Mouse (Mus musculus): Measurements from ENCODE around the gene Apom. TPM values are rescaled to one million over a fixed set of nuclear protein-coding genes. Genes with fewer than 3 reads are reported as not detected.

The Apom gene
- total RNA-seq (2023), result under 1 TPM in 1 of 2 experiments, not detected in 1; 0.42 TPM

DNA sequence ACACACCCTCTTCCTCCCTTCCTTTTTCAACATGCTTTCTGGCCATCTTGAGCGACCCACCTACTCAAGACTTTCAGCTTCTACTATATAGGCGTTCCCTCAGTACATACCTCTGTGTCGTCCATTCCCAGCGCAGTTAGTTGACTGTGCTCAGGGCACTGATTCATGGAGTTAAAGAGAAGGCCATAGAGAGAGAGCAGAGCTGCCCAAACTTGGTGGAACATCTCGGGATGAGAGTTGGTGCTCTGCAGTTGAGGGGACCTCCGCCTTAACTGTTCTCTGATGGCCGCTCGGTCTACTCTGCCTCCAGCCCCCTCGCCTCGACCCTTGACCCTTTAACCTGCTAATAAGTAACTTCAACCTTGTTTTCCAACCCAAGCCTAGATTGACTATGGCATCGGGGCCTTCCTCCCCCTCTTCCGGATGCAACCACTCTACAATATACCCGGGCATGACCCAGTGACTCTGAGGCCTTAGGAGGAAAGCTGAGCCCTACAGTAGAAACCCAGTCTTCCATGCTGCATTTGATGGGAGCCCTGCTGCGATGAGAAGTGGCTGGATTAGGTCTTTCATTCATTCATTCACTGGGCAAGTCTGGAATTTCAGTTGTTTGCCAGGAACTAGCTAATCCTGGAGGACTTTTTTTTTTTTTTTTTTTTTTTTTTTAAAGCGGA is at the start of gene Apom:
Apom (minus strand) TSS at position 551 of the 674 bp plus-strand sequence.

DNA sequence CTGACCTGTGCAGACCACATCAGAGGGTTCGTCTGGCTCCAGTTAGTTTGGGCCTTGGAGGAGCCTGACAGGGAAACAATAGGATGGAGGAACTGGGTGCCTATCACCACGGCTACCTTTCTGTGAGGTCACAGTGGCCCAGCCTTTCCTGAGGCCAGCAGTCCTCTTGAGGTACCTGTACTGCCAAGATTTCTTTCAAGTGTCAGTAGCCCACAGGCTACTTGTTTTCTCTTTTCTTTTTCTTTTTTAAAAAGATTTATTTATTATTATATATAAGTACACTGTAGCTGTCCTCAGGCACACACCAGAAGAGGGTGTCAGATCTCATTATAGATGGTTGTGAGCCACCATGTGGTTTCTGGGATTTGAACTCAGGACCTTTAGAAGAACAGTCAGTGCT is 44.1 kb upstream of the Apom start, which contains the start of gene Aif1:
Aif1 (minus strand) TSS at position 101 of the 400 bp plus-strand sequence.

DNA sequence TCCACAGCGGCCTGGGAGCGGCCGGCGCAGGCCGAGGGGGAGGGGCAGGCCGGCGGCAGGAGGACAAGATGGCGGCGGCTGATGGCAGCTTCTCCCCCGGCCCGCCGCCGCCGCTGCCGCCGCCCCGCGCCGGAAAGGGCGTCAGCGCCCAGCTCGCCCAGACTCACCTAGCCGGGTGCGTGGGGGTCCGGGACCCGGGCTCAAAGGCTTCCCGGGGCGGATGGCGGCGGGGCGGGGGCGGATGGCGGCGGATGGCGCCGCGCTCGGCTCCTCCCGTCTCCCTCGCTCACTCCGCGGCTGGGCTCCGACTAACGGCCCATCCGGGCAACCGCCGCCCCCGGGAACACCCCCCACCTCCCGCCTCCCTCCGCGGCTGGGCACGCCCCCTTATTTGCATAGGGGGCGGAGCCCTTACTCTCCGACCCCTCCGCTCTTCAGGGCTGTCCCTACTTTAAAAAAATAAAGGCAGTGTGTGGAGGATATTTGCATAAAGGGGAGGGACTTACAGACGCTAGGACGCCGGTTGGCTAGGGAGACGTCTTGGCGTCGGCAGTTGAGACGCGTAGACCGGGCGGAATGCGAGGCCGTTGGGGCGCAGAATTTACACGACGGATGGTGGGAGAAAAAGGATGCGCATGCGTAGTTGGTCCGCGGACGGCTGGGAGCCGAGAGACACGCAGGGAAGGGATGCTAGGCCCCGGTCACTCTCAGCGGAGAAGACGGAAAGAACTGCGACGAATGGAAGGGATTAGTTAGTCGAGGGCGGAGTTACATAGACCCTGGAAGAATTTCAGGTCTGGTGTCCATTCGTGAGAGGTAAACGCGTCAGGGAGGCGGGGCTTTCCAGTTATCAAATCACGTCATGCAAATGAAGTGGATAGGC is 33.0 kb upstream of the Apom start, which contains the start of gene Prrc2a:
Prrc2a (minus strand) TSS at position 330 of the 883 bp plus-strand sequence.

DNA sequence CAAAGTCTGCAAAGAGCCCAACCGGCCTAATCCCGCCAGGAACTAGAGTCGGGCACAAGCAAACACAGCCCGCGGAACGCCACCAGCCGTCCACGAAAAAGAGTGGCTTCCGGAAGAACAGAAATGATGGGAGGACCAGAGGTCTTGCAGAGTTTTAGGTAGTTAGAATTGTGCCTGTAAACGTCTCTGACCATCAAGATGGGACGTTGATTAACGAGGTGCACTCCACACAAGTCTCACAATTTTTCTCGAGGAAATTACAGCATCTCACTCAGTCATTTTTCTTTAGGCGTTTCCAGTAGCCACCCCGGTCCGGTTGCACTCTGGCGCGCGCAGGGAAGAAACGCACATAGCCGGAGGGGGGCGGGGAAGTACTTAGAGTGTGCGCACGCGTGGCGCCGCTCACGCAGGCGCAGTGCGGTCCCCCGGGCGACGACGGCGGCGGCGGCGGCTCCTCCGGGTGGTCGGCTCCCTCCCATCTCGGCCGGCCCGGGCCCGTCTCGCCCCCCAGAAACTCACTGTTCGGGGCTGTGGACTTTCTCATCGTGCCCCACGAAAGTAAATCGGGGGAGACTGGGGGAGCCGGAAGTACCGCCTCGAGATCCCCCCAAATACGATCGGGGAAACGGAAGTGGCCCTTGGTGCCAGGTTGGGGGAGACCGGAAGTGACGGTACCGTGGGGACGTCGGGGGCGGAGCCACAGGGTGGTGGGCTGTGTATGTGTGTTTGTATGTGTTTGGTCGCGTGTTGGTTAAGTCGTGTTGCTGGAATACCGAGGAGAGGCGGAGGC is 3.1 kb upstream of the Apom start, which contains the start of gene Bag6:
Bag6 (plus strand) TSS at position 378 of the 790 bp plus-strand sequence.

DNA sequence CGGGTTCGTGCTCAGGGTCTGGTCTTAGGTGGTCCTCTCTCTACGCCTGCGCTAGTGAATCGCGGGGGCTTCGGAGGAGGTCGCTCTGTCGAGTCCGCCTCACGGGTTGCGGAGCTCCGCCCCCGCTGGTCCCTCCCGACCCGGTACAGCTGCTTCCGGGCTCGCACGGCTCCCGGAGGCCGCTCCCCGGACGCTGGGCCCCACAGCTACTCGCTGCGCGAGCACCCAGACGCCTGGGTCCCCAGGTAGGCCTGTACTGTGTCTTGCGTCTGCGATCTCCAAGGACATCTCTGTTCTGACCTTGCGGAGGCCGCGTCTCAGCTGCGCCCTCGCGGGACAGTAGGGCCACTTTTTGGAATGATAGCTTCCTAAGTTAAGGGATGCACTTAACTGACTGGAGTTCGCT is 5.6 kb downstream of the Apom start, which contains the start of gene D17H6S53E:
D17H6S53E (plus strand) TSS at position 168 of the 406 bp plus-strand sequence.

DNA sequence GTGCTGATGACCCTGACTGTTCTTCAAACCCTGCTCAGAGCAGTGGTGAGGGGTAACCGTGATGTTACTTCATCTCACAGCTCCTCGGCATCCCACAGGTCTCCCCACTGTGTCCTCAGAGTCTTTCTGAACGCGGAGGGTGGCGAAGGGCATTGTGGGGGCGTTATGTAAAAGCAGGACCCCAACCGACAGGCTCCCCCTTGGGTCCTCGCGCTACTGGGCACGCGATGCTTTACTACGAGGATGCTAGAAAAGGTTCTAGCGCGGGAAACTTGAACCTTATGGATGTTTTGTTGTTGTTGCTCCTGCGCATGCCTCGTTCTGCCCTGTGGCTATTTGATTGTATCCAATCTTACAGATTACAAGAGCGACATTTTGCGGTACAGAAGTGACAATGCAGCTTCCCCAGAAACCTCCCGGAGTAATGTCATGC is 10.0 kb downstream of the Apom start, which contains the start of gene Csnk2b:
Csnk2b (minus strand) TSS at position 183 of the 433 bp plus-strand sequence.

DNA sequence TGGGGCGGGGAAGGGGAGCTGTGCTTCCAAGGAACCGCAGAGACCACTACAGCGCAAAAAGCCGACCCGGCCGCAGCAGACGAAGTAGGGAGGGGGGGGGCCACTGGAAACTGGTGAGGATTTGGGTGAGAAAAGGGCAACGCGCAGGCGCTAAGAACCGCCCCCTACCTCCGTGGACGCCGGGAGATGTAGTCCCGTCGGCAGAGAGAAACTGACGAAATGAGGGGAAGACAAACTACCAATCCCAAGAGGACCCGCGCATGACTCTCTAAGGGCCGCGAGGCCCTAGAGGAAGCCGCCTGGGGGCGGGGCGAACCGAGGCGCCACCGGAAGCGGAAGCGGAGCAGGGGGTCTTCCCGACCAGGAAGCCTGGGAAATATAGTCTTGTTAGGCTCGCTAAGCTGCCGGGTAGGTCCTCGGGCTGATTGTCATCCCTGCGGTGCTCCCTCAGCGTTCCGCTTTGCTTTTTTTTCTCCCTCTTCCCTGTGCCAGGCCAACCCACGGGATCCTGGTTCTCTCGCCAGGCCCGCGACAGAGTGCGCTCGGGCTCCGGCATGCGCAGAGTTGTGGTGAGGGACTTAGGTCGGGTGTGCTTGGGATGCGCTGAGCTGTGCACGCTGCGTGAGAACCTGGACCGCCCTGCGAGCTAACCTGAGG is 10.6 kb downstream of the Apom start, which contains the start of gene Gpank1:
Gpank1 (plus strand) TSS at position 313 of the 657 bp plus-strand sequence.

DNA sequence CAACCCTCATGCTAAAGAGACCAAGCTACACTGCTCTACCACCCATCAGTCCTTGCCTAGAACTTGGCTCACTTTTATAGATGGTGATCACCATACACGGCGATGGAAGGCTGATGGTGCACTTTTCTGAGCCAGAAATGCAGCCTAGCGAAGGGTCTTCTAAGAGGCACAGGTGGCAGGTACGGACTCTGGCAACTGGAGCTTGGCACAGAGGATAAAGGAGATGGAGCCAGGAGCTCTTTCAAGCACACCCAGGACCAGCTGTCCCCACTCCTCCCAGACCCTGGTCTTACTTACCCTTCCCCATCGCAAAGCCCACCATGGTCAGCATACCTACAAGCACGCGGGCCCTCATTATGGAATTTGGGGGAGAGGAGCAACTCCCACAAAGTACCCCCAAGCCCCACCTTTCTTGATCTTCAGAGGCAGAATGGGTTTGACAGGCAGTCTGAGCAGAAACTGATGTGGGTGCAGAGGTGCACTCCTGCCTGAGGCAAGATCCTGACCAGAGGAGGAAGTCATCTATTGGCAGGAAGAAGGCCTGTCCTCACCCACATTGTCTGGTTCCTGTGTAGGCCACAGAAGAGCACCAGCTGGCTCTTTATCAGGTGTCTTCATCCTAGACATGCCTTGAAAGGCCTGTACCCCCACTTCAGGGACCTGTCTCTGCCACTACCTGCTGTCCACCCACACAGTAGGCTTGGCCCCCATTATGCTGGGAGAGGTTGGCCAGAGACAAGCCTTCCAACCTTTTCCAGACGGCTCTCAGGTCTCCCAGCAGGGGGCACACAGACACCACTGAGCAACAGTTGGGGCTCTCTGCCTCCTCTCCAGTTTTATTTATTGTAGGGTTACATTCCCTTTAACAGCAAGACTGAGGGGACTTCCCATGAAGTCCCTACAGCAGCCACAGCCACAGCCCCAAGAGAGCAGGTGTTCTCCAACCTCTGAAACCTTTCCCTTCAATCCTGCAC is 16.5 kb downstream of the Apom start, which contains the start of gene Ly6g5b:
Ly6g5b (minus strand) TSS at position 383 of the 974 bp plus-strand sequence.

DNA sequence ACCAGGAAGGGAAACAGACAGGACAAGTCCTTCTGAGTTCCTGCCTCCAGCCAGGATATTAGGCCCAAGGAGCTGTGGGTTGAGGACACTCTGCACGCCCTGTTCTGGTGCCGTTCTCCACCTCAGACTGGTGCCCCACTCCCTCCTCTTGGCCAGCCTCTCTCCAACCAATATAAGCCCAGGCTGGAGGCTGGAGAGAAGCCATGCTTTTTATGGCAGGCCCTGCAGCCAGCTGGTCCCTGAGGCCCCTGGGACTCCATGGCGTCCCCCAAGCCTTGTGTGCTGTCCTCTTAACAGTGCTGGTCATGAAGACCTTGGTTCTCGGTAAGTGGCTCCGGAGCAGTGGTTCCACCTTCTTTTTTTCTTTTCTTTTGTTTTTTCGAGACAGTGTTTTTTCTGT is 23.8 kb downstream of the Apom start, which contains the start of gene Ly6g5c:
Ly6g5c (plus strand) TSS at position 183 of the 400 bp plus-strand sequence.

DNA sequence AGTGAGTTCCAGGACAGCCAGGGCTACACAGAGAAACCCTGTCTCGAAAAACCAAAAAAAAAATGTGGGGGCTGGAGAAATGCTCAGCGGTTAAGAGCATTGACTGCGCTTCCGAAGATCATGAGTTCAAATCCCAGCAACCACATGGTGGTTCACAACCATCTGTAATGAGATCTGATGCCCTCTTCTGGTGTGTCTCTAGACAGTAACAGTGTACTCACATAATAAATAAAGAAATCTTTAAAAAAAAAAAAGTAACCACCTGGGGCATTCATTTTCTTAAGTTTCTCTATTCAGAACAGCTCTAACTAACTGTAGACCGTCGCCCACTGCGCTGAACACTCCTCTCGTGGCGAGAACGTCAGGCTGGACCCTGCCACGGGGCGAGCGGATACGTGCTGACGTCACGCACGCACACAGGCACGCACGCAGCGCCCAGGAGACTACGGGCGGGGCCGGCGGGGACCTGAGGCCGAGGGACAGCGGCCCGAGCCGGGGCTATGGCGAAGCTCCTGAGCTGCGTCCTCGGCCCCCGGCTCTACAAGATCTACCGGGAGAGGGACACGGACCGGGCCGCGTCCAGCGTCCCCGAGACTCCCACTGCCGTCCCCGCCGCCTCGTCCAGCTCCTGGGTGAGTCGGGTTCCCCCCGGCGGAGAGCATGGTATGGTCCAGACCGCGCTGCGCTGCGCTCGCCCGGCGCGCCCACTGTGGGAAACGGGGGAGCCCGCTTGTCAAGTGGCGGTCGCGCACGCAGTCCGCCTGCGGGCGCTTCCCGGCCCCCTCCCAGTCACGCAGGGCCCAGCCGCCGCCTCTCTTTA is 42.8 kb downstream of the Apom start, which contains the start of gene Abhd16a:
Abhd16a (plus strand) TSS at position 439 of the 820 bp plus-strand sequence.

DNA sequence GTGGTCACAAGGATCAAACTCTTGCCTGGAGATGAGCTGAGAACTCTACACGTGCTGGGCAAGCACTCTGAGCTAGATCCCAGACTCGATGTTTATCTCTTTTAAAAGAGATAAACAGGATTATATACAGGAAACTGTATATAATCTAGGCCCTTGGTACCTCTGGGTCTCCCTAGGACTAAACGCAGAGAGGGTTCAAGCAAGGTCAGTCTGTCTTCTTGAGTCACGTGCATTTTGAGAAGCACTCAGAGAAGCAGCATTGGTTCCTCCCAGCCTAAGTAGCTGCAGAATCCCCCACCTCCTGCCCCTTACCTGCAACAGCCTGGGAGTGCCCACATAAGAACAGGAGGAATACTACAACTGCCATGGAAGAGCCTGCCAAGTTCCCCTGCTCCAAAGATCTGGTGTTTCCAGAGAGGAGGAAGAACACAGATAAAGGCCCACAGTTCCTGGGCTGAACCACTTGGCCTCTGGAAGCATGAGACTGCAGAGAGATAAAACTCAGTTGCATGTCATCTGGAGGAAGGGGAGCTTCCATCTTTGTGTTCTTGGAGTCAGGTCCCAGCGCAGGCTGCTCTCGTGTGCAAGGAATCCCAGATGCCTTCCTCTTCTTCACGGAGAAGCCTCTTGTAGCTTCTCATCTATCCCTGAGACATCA is 46.5 kb downstream of the Apom start, which contains the start of gene Ly6g6f:
Ly6g6f (minus strand) TSS at position 403 of the 658 bp plus-strand sequence.

Other genes with a start within 250 kb of the Apom start
- under 1 TPM in 1 of 2 experiments, not detected in 1; 0.24 TPM for gene C2, start 233.8 kb downstream of the Apom start, total RNA-seq (2023)
- gene Ehmt2, start 233.6 kb downstream of the Apom start, total RNA-seq (2023), result 10 to 100 TPM; 68.7 to 71.8 TPM
- not detected for gene Slc44a4, start 217.6 kb downstream of the Apom start, total RNA-seq (2023)
- gene Neu1, start 200.8 kb downstream of the Apom start, total RNA-seq (2023), result 10 to 100 TPM; 60.2 to 63.2 TPM
- 100 to 1,000 TPM in 1 of 2 experiments, 10 to 100 TPM in 1; 58.3 to 134 TPM for gene Hspa1b, start 172.8 kb downstream of the Apom start, total RNA-seq (2023)
- not detected for gene Gm20481, start 162.1 kb downstream of the Apom start, total RNA-seq (2023)
- 100 to 1,000 TPM in 1 of 2 experiments, 10 to 100 TPM in 1; 86.4 to 244 TPM for gene Hspa1a, start 159.9 kb downstream of the Apom start, total RNA-seq (2023)
- under 1 TPM in 1 of 2 experiments, not detected in 1; 0.20 TPM for gene Hspa1l, start 159.3 kb downstream of the Apom start, total RNA-seq (2023)
- 10 to 100 TPM; 41.4 to 45.7 TPM for gene Lsm2, start 150.2 kb downstream of the Apom start, total RNA-seq (2023)
- gene Vars, start 131.1 kb downstream of the Apom start, total RNA-seq (2023), result 10 to 100 TPM; 61.7 to 68.3 TPM
- gene Vwa7, start 115.5 kb downstream of the Apom start, total RNA-seq (2023), result under 1 TPM in 1 of 2 experiments, not detected in 1; 0.15 TPM
- 1 to 10 TPM; 1.3 to 2.1 TPM for gene Sapcd1, start 104.0 kb downstream of the Apom start, total RNA-seq (2023)
- gene Msh5, start 85.3 kb downstream of the Apom start, total RNA-seq (2023), result 10 to 100 TPM; 11.5 to 12.5 TPM
- gene Clic1, start 82.1 kb downstream of the Apom start, total RNA-seq (2023), result 100 to 1,000 TPM; 262 to 285 TPM
- gene Ddah2, start 73.0 kb downstream of the Apom start, total RNA-seq (2023), result 1 to 10 TPM; 2.5 to 3.1 TPM
- gene Ly6g6c, start 66.7 kb downstream of the Apom start, total RNA-seq (2023), result 1 to 10 TPM in 1 of 2 experiments, not detected in 1; 1.0 TPM
- gene Mpig6b, start 65.9 kb downstream of the Apom start, total RNA-seq (2023), result under 1 TPM in 1 of 2 experiments, not detected in 1; 0.26 TPM
- not detected for gene Ly6g6e, start 55.1 kb downstream of the Apom start, total RNA-seq (2023)
- not detected for gene Ly6g6d, start 54.0 kb downstream of the Apom start, total RNA-seq (2023)
- gene Ly6g6f, start 46.4 kb downstream of the Apom start, total RNA-seq (2023), result under 1 TPM in 1 of 2 experiments, not detected in 1; 0.35 TPM
- gene Abhd16a, start 42.8 kb downstream of the Apom start, total RNA-seq (2023), result 10 to 100 TPM; 50.2 to 58.4 TPM
- gene Ly6g5c, start 23.8 kb downstream of the Apom start, total RNA-seq (2023), result not detected
- 10 to 100 TPM; 13.5 to 16.4 TPM for gene Ly6g5b, start 16.6 kb downstream of the Apom start, total RNA-seq (2023)
- 10 to 100 TPM; 20.2 to 26.5 TPM for gene Gpank1, start 10.6 kb downstream of the Apom start, total RNA-seq (2023)
- 100 to 1,000 TPM; 172 TPM for gene Csnk2b, start 10.0 kb downstream of the Apom start, total RNA-seq (2023)
- 10 to 100 TPM; 16.4 to 24.3 TPM for gene D17H6S53E, start 5.7 kb downstream of the Apom start, total RNA-seq (2023)
- gene Bag6, start 3.1 kb upstream of the Apom start, total RNA-seq (2023), result 100 to 1,000 TPM; 222 to 226 TPM
- gene Prrc2a, start 32.8 kb upstream of the Apom start, total RNA-seq (2023), result 100 to 1,000 TPM; 180 to 195 TPM
- 10 to 100 TPM; 18.0 to 18.3 TPM for gene Aif1, start 44.0 kb upstream of the Apom start, total RNA-seq (2023)
- 100 to 1,000 TPM; 564 to 656 TPM for gene Lst1, start 56.4 kb upstream of the Apom start, total RNA-seq (2023)
- 10 to 100 TPM; 84.2 to 91.5 TPM for gene Ltb, start 62.4 kb upstream of the Apom start, total RNA-seq (2023)
- gene Tnf, start 70.0 kb upstream of the Apom start, total RNA-seq (2023), result 10 to 100 TPM; 71.0 to 84.1 TPM
- gene Lta, start 73.3 kb upstream of the Apom start, total RNA-seq (2023), result not detected
- not detected for gene Gm16181, start 88.8 kb upstream of the Apom start, total RNA-seq (2023)
- gene Atp6v1g2, start 101.6 kb upstream of the Apom start, total RNA-seq (2023), result 1 to 10 TPM; 2.2 to 4.8 TPM
- gene Nfkbil1, start 103.7 kb upstream of the Apom start, total RNA-seq (2023), result 10 to 100 TPM; 18.6 to 19.5 TPM
- gene Ddx39b, start 109.7 kb upstream of the Apom start, total RNA-seq (2023), result 100 to 1,000 TPM; 208 to 239 TPM
- 1,000 to 10,000 TPM; 1,522 to 1,549 TPM for gene H2-D1, start 130.7 kb upstream of the Apom start, total RNA-seq (2023)
- 1 to 10 TPM; 6.7 to 6.9 TPM for gene H2-Q1, start 188.4 kb upstream of the Apom start, total RNA-seq (2023)
- gene H2-Q2, start 210.2 kb upstream of the Apom start, total RNA-seq (2023), result 1 to 10 TPM; 5.5 to 6.4 TPM
- gene H2-Q4, start 247.6 kb upstream of the Apom start, total RNA-seq (2023), result 10 to 100 TPM; 73.7 to 78.8 TPM

All from neutrophil, adult 83 days (primary cell).